In the genomic region with DNA sequence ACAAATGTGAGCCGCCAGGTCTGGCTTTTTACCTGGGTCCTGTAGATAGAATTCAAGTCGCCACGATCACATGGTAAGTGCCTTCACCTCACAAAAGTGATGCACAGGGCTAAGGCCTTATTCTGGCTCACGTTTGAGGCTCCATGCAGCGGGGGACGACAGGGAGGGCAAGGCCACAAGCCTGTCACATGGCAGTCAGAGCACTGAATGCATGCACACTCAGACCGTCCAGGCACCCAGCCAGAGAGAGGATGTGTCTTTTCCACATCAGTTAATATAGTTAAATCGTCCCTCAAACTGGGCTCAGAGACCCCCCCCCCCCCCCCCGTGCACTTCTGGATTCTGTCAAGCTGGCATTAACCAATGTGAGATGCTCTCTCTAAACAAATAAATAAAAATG, we compare ENCODE assay signal across 18 mouse cellular contexts. TPM values are rescaled to one million over a fixed set of nuclear protein-coding genes. Genes with fewer than 3 reads are reported as not detected.
"Had no signal": no experiment of that assay in that cellular context is flagged by ENCODE, and none has a peak within 500 bp of the region (broad histone marks: within the 10 kb centered on the region; RNA-seq: fewer than 3 reads in every experiment).

No protein-coding gene starts in this region.

- H3K27me3 ChIP-seq: liver, embryonic 15.5 days; megakaryocyte, embryonic 14.5 days; midbrain, embryonic 12.5 days had no signal

- H3K4me2 ChIP-seq: liver, embryonic 11.5 days; liver, embryonic 15.5 days; midbrain, embryonic 12.5 days had no signal

- ATAC-seq: intestine, postnatal 0 days; midbrain, embryonic 16.5 days had no signal

- H3K4me3 ChIP-seq: limb, embryonic 10.5 days; liver, embryonic 15.5 days; megakaryocyte, embryonic 14.5 days; midbrain, embryonic 12.5 days had no signal

- DNase-seq: kidney, adult 8-10 months; kidney, postnatal 25 days; layer of hippocampus, adult 9-11 months; layer of hippocampus, postnatal 36 days; lung, postnatal 10 days; right cerebral cortex, adult 18-20 months; right cerebral cortex, postnatal 25 days; thymus, adult 18-20 months; thymus, postnatal 14 days had no signal

- H3K9ac ChIP-seq: liver, embryonic 15.5 days; midbrain, embryonic 12.5 days had no signal

- H3K9me3 ChIP-seq: limb, embryonic 10.5 days; liver, embryonic 15.5 days; megakaryocyte, embryonic 14.5 days; midbrain, embryonic 12.5 days had no signal

- H3K4me1 ChIP-seq: liver, embryonic 15.5 days; midbrain, embryonic 12.5 days had no signal

- H3K27ac ChIP-seq: limb, embryonic 10.5 days; liver, embryonic 15.5 days; macrophage; midbrain, embryonic 12.5 days had no signal

RNA-seq across cellular contexts. Expression of a gene that starts 52.9 kb away (rescaled TPM):
- polyA plus RNA-seq: liver, embryonic 11.5 days; liver, embryonic 15.5 days; macrophage; stomach, embryonic 14.5 days had no signal
